Mouse (Mus musculus): ENCODE measurements around the gene Rfx1. TPM values are rescaled to one million over a fixed set of nuclear protein-coding genes. Genes with fewer than 3 reads are reported as not detected.
A peak's percentile ranks its signal among the peaks of the same experiment; 100 is the strongest.

Gene Rfx1
- 11.5 and 12.6 TPM in 2 replicates for polyA plus RNA-seq (2011; ENCODE audit: insufficient read length, low read depth, missing spikeins)

DNA sequence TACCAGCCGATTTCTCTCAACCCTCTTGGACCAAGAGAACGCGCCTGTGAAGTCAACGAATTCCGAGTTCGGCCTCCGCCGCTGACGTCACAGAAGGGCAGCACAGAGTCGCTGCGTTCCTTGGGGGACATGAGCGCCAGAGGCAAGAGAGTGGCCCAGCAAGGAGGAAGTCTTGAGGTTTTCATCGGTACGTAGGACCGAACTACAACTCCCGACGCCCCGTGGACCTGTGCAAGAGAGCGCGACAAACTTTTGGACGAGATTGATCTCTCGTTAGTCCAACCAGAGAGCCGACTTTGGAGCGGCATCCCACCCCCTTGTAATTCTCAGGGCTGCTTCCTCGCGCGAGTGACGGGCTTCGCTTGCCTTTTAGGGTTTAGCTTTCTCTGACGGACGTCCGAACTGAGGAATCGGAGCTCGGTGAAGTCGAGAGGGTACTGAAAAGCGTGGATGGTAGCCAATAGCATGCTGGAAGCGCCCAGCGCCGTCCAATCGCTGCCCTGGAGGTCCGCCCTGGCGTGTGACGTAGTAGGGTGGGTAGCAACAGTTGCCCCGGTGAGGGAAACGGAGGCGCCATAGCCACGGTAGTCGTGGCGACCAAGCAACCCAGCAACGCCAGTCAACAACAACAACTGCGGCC is at the start of gene Rfx1:
Gene Rfx1, plus strand, starts transcription at position 544 of the 640 bp plus-strand sequence.
- H3K27ac ChIP-seq (ENCODE audit: insufficient read depth, low read length), result peak within 1 kb of the TSS; percentile 51
- TF ChIP-seq POLR2A (IDR thresholded peaks at IDR 0.05; ENCODE audit: low read depth, low read length) (peak; percentile 90), CTCF (IDR thresholded peaks at IDR 0.05; ENCODE audit: borderline replicate concordance, insufficient read depth, low read length) (no peak)

DNA sequence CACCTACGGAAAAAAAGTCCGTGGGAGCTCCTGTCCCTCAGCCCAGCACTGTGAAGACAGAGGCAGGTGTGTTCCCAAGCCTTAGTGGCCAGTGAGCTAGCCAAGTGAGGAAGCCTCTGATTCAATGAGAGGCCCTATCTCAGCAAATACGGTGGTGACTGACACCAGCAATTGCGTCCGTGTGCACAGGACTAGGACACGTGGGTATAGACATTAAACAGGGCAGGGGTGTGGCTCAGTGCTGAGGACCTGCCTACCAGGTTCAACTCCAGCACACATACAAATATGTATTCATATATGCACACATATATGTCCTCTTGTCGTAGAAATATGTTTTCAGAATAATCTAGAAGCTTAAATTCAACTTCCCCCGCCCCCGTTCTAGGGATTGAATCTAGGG is 46.9 kb upstream of the Rfx1 start:
- peaks cover 17% of the 10 kb centered on the region for H3K4me1 ChIP-seq (ENCODE audit: control insufficient read depth, insufficient read depth, low read length)
- no peak overlapping the region for H3K4me3 ChIP-seq (ENCODE audit: insufficient read depth, low read length)
- TF ChIP-seq CTCF (IDR thresholded peaks at IDR 0.05; ENCODE audit: borderline replicate concordance, insufficient read depth, low read length) (no peak), POLR2A (IDR thresholded peaks at IDR 0.05; ENCODE audit: low read depth, low read length) (no peak)
- no peak overlapping the region for H3K27ac ChIP-seq (ENCODE audit: insufficient read depth, low read length)

More for the DNA sequence above, at the start of gene Rfx1:
- Histone ChIP-seq H3K4me1 (ENCODE audit: control insufficient read depth, insufficient read depth, low read length) (peaks cover 24% of the 10 kb centered on the region), H3K4me3 (ENCODE audit: insufficient read depth, low read length) (peak within 1 kb of the TSS; percentile 56)

DNA sequence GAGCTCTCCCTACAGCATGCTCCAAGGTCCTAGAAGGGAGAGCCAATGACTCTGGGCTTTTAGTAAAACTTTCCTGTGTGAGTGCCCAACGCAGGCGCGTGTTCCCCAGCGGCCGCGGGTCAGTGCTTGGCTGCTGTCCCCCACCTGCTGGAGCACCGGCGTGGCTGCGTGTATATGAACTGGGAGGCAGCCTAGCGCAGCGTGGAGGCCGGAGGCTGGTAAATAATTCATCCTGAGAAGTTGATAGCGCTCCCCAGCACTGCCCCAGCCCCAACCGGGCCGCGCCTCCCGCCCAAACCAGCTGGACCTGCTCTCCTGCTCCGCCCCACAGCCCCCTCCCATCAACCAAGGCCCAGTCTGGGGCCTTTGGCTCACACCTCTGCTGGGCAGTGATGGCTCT is 45.5 kb upstream of the Rfx1 start, which contains the start of gene Palm3:
Gene Palm3, plus strand, starts transcription at position 376 of the 400 bp plus-strand sequence.
- Histone ChIP-seq H3K27ac (ENCODE audit: insufficient read depth, low read length) (no peak within 1 kb of the TSS), H3K4me3 (ENCODE audit: insufficient read depth, low read length) (no peak within 1 kb of the TSS), H3K4me1 (ENCODE audit: control insufficient read depth, insufficient read depth, low read length) (peaks cover 17% of the 10 kb centered on the region)
- no peak for TF ChIP-seq POLR2A (IDR thresholded peaks at IDR 0.05; ENCODE audit: low read depth, low read length)
- no peak for TF ChIP-seq CTCF (IDR thresholded peaks at IDR 0.05; ENCODE audit: borderline replicate concordance, insufficient read depth, low read length)

DNA sequence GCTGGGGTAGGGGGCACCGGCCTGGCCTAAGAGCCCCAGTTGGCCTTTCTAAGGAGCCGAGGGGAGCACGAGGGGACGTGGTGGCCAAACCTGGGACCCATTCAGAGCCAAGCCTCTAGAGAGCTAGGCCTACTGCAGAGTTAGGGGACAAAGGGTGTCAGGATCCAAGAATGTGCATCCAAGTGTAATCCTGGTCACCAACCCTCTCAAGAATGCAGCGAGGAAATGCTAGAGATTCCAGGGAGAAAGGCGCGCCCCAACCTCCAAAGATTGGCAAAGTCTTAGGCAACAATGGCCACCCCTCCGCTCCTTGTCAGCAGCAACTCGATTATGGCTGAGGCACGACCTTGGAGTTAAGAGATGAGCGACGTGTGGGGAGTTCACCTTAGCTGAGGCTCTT is 45.1 kb upstream of the Rfx1 start:
- Histone ChIP-seq H3K27ac (ENCODE audit: insufficient read depth, low read length) (no peak overlapping the region), H3K4me3 (ENCODE audit: insufficient read depth, low read length) (no peak overlapping the region), H3K4me1 (ENCODE audit: control insufficient read depth, insufficient read depth, low read length) (peaks cover 17% of the 10 kb centered on the region)
- TF ChIP-seq CTCF (IDR thresholded peaks at IDR 0.05; ENCODE audit: borderline replicate concordance, insufficient read depth, low read length) (no peak), POLR2A (IDR thresholded peaks at IDR 0.05; ENCODE audit: low read depth, low read length) (no peak)

DNA sequence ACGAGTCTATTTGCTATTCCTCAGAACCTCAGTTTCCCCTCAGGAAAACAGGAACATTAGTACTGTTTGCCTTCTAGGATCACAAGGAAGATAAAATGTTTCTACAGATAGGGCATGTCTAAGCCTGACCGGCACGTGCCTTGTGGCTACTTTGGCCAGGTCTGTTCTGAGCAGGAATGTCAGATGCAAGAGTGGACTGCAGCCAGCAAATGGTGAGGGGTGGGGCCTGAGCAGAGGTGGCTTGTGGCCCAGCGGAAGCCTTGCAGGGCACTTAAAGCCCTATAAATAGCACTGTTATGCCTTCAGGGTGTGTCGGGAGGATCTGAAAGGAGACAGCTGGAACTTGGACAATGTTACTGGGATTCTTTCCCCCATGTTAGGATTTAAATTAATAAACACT is 43.5 kb upstream of the Rfx1 start:
- Histone ChIP-seq H3K27ac (ENCODE audit: insufficient read depth, low read length) (no peak overlapping the region), H3K4me3 (ENCODE audit: insufficient read depth, low read length) (no peak overlapping the region), H3K4me1 (ENCODE audit: control insufficient read depth, insufficient read depth, low read length) (peaks cover 17% of the 10 kb centered on the region)
- no peak for TF ChIP-seq POLR2A (IDR thresholded peaks at IDR 0.05; ENCODE audit: low read depth, low read length)
- no peak for TF ChIP-seq CTCF (IDR thresholded peaks at IDR 0.05; ENCODE audit: borderline replicate concordance, insufficient read depth, low read length)

DNA sequence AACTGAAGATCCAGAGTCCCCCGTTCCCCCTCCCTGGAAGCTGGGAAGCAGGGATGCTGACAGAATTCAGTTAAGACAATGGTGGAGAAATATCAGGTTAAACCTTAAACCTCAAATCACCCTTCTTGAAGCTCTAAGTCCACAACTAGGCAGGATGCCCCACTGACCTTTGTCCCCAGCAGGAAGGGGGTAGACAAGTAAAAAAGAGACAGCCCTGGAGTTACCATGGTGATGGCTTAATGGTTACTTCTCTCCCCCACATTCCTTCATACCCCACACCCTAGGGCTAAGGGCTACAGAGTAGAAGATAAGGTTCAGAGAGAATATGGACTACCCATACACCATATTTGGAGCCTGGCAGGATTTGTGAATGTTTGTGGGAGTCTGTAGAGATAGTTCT is 43.0 kb upstream of the Rfx1 start:
- no peak for TF ChIP-seq CTCF (IDR thresholded peaks at IDR 0.05; ENCODE audit: borderline replicate concordance, insufficient read depth, low read length)
- TF ChIP-seq POLR2A (IDR thresholded peaks at IDR 0.05; ENCODE audit: low read depth, low read length), result no peak
- Histone ChIP-seq H3K4me1 (ENCODE audit: control insufficient read depth, insufficient read depth, low read length) (peaks cover 17% of the 10 kb centered on the region), H3K27ac (ENCODE audit: insufficient read depth, low read length) (no peak overlapping the region), H3K4me3 (ENCODE audit: insufficient read depth, low read length) (no peak overlapping the region)

DNA sequence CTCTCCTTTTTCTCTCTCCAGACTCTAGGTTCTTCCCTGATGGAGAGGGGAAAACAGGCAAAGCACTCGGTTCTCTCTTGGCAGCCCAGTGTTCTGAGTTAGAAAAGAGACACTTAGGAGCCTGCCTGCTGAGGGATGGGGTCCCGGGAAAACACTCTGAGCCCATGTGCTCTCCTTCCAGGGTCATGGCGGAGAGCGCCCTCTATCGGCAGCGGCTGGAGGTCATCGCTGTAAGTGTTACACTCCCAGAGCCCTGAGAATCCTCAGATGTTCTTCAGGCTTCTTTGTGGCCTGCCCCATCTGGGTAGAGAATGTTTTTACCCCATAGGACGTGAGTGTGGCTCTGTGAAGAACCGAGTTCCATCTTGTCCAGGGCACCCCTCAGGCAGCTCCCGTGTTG is 42.5 kb upstream of the Rfx1 start:
- no peak overlapping the region for H3K4me3 ChIP-seq (ENCODE audit: insufficient read depth, low read length)
- H3K27ac ChIP-seq (ENCODE audit: insufficient read depth, low read length), result no peak overlapping the region
- TF ChIP-seq POLR2A (IDR thresholded peaks at IDR 0.05; ENCODE audit: low read depth, low read length), result no peak
- TF ChIP-seq CTCF (IDR thresholded peaks at IDR 0.05; ENCODE audit: borderline replicate concordance, insufficient read depth, low read length), result peak; percentile 60; the same call in 1 of the 2 replicates

DNA sequence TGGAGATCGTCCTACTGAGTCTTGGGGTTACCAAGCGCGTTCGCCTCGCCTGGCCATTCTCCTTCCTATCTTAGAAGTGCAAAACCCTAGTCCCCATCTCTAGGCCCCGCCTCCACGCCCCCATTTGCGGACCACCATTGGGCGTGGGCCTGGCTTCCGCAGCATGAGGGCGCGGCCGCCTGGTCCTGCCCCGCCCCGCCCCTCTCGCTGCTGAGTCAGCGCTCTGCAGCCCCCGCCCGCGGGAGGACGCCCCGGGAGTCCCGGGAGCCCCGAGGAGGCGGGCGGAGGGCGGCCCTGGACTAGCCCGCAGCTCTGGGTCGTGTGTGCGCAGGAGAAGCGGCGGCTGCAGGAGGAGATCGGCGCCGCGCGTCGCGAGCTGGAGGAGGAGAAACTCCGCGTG is 40.8 kb upstream of the Rfx1 start:
- H3K4me3 ChIP-seq (ENCODE audit: insufficient read depth, low read length), result peak overlapping the region; percentile 4

More for the DNA sequence above, 42.5 kb upstream of the Rfx1 start:
- H3K4me1 ChIP-seq (ENCODE audit: control insufficient read depth, insufficient read depth, low read length), result peaks cover 17% of the 10 kb centered on the region

DNA sequence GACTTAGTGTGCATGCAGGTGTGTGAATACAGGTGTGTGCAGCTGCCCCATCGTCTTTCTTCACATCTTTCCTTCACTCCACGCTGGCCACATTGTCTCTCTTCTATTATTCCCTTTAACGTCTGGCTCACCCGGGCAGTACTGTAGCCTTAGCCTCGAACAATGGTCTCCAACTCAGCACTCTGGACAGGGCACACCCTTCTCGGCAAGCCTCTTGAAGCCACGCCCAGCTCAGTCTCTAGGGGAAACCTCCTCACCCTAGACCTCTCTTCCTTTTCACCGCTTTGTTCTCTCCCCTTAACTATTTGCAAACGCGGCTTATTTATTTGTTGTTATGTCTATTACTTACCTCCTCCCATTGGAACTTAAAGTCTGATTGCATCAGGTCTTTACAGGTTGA is 39.2 kb upstream of the Rfx1 start:
- Histone ChIP-seq H3K27ac (ENCODE audit: insufficient read depth, low read length) (no peak overlapping the region), H3K4me1 (ENCODE audit: control insufficient read depth, insufficient read depth, low read length) (peaks cover 13% of the 10 kb centered on the region), H3K4me3 (ENCODE audit: insufficient read depth, low read length) (no peak overlapping the region)
- TF ChIP-seq POLR2A (IDR thresholded peaks at IDR 0.05; ENCODE audit: low read depth, low read length) (no peak), CTCF (IDR thresholded peaks at IDR 0.05; ENCODE audit: borderline replicate concordance, insufficient read depth, low read length) (no peak)

More for the DNA sequence above, 40.8 kb upstream of the Rfx1 start:
- H3K4me1 ChIP-seq (ENCODE audit: control insufficient read depth, insufficient read depth, low read length), result peaks cover 17% of the 10 kb centered on the region
- no peak for TF ChIP-seq POLR2A (IDR thresholded peaks at IDR 0.05; ENCODE audit: low read depth, low read length)
- no peak for TF ChIP-seq CTCF (IDR thresholded peaks at IDR 0.05; ENCODE audit: borderline replicate concordance, insufficient read depth, low read length)
- H3K27ac ChIP-seq (ENCODE audit: insufficient read depth, low read length), result no peak overlapping the region

DNA sequence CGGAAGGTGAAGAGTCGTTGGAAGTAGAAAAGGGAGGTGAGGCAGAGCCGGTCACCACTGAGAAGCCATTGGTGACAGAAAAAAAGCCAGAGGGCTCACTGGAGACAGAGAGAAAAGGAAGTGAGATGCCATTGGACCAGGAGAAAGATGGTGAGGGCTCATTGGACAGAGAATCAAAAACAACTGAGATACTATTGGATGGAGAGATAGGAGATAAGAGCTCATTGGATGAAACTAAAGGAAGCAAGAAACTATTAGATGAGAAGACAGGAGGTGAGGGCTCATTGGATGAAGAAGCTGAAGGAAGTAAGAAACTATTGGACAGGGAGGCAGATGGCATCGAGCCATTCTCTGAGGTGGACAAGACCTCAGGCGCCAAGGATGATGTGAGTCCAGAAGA is 37.4 kb upstream of the Rfx1 start:
- no peak overlapping the region for H3K4me3 ChIP-seq (ENCODE audit: insufficient read depth, low read length)
- TF ChIP-seq CTCF (IDR thresholded peaks at IDR 0.05; ENCODE audit: borderline replicate concordance, insufficient read depth, low read length), result no peak
- no peak for TF ChIP-seq POLR2A (IDR thresholded peaks at IDR 0.05; ENCODE audit: low read depth, low read length)
- H3K27ac ChIP-seq (ENCODE audit: insufficient read depth, low read length), result no peak overlapping the region
- H3K4me1 ChIP-seq (ENCODE audit: control insufficient read depth, insufficient read depth, low read length), result peaks cover 12% of the 10 kb centered on the region

All from embryonic fibroblast, embryonic 13.5 days (primary cell).